Mouse (Mus musculus) splenic B cell, adult 2 months (primary cell): ENCODE measurements at regions not wholly inside any gene's neighbourhood (a gene's known extent, or its start where the extent isn't known, plus 50 kb on each side); places are given as distances from the start of the nearest gene placed in this dataset.

ENCODE experiments used
- DNase-seq: peaks from one replicate; pipeline ENCODE4 v3.0.0-alpha.2; 2011; ENCODE audit warnings: low read depth, low spot score
- H3K27me3 ChIP-seq: 2 replicates; pipeline ENCODE4 v1.6.1; 2012; ENCODE audit warnings: mild to moderate bottlenecking, low read length, moderate library complexity, mixed read lengths; ENCODE audit not compliant: control insufficient read depth, poor library complexity, insufficient read depth, severe bottlenecking
- H3K36me3 ChIP-seq: 2 replicates; pipeline ENCODE4 v1.6.1; 2012; ENCODE audit warnings: mild to moderate bottlenecking, low read length, moderate library complexity, mixed read lengths; ENCODE audit not compliant: control insufficient read depth, poor library complexity, insufficient read depth, severe bottlenecking

- peak; percentile 67 for DNase-seq
- Histone ChIP-seq H3K36me3 (no peaks in the 10 kb centered on the region), H3K27me3 (no peaks in the 10 kb centered on the region)
Measured at GRCm38 (mm10) chr8:11103745-11104607, 95.7 kb upstream of the Irs2 start.

GRCm38 (mm10) chr8:11100310-11100709 is 92.1 kb upstream of the Irs2 start:
- Histone ChIP-seq H3K36me3 (no peaks in the 10 kb centered on the region), H3K27me3 (no peaks in the 10 kb centered on the region)
- DNase-seq: no peak

- H3K27me3 ChIP-seq: no peaks in the 10 kb centered on the region
- no peaks in the 10 kb centered on the region for H3K36me3 ChIP-seq
- no peak for DNase-seq
Measured at GRCm38 (mm10) chr8:11099591-11099855, 91.3 kb upstream of the Irs2 start.

GRCm38 (mm10) chr8:11098790-11099590 is 90.7 kb upstream of the Irs2 start:
- Histone ChIP-seq H3K36me3 (no peaks in the 10 kb centered on the region), H3K27me3 (no peaks in the 10 kb centered on the region)
- DNase-seq: no peak

GRCm38 (mm10) chr8:11098228-11098778 is 90.0 kb upstream of the Irs2 start:
- DNase-seq: peak; percentile 97
- Histone ChIP-seq H3K36me3 (no peaks in the 10 kb centered on the region), H3K27me3 (no peaks in the 10 kb centered on the region)

- Histone ChIP-seq H3K36me3 (no peaks in the 10 kb centered on the region), H3K27me3 (no peaks in the 10 kb centered on the region)
- no peak for DNase-seq
Measured at GRCm38 (mm10) chr8:11097813-11098212, 89.6 kb upstream of the Irs2 start.

GRCm38 (mm10) chr8:11094516-11094915 is 86.3 kb upstream of the Irs2 start:
- peak; percentile 56 for DNase-seq
- Histone ChIP-seq H3K36me3 (no peaks in the 10 kb centered on the region), H3K27me3 (no peaks in the 10 kb centered on the region)

- H3K36me3 ChIP-seq: no peaks in the 10 kb centered on the region
- H3K27me3 ChIP-seq: no peaks in the 10 kb centered on the region
- no peak for DNase-seq
Measured at GRCm38 (mm10) chr8:11092348-11092747, 84.1 kb upstream of the Irs2 start.

GRCm38 (mm10) chr8:11091675-11092345 is 83.6 kb upstream of the Irs2 start:
- H3K27me3 ChIP-seq: no peaks in the 10 kb centered on the region
- H3K36me3 ChIP-seq: no peaks in the 10 kb centered on the region
- no peak for DNase-seq

- Histone ChIP-seq H3K36me3 (no peaks in the 10 kb centered on the region), H3K27me3 (no peaks in the 10 kb centered on the region)
- DNase-seq: no peak
Measured at GRCm38 (mm10) chr8:11088946-11089665, 80.8 kb upstream of the Irs2 start.

GRCm38 (mm10) chr8:11085244-11085643 is 77.0 kb upstream of the Irs2 start:
- no peaks in the 10 kb centered on the region for H3K36me3 ChIP-seq
- DNase-seq: no peak
- no peaks in the 10 kb centered on the region for H3K27me3 ChIP-seq

- H3K36me3 ChIP-seq: no peaks in the 10 kb centered on the region
- no peak for DNase-seq
Measured at GRCm38 (mm10) chr8:11084051-11084533, 75.8 kb upstream of the Irs2 start.

GRCm38 (mm10) chr8:11080813-11081212 is 72.6 kb upstream of the Irs2 start:
- no peaks in the 10 kb centered on the region for H3K36me3 ChIP-seq
- H3K27me3 ChIP-seq: no peaks in the 10 kb centered on the region
- no peak for DNase-seq

More at GRCm38 (mm10) chr8:11084051-11084533, 75.8 kb upstream of the Irs2 start:
- no peaks in the 10 kb centered on the region for H3K27me3 ChIP-seq

GRCm38 (mm10) chr8:11079805-11080204 is 71.5 kb upstream of the Irs2 start:
- H3K36me3 ChIP-seq: no peaks in the 10 kb centered on the region
- DNase-seq: no peak

More at GRCm38 (mm10) chr8:11079805-11080204, 71.5 kb upstream of the Irs2 start:
- no peaks in the 10 kb centered on the region for H3K27me3 ChIP-seq
